Mouse (Mus musculus) stomach, embryonic 16.5 days (tissue): Measurements from ENCODE around the gene Ripor3. TPM values are rescaled to one million over a fixed set of nuclear protein-coding genes. Genes with fewer than 3 reads are reported as not detected.

ENCODE experiments used
- ATAC-seq: fragments of 200-750 bp; cut with Nextera tagmentation; 2 replicates; pipeline ENCODE4 v1.8.0; 2017; ENCODE audit warnings: moderate number of reproducible peaks, moderate TSS enrichment; ENCODE audit not compliant: insufficient read depth, low FRiP score
- H3K27ac ChIP-seq: fragments of 300-500 bp; sonication (generic); 2 replicates; pipeline ENCODE4 v1.5.1; 2014; ENCODE audit warnings: low read length
- H3K27me3 ChIP-seq: fragments of 300-500 bp; sonication (generic); 2 replicates; pipeline ENCODE4 v1.6.1; 2014; ENCODE audit warnings: low read length, control low read depth, mixed read lengths; ENCODE audit not compliant: control insufficient read depth, insufficient read depth
- H3K36me3 ChIP-seq: fragments of 300-500 bp; sonication (generic); 2 replicates; pipeline ENCODE4 v1.6.1; 2014; ENCODE audit warnings: low read length; ENCODE audit not compliant: control insufficient read depth, insufficient read depth
- H3K4me1 ChIP-seq: fragments of 300-500 bp; sonication (generic); 2 replicates; pipeline ENCODE4 v1.6.1; 2014; ENCODE audit warnings: low read length, control low read depth, mixed read lengths; ENCODE audit not compliant: control insufficient read depth, insufficient read depth
- H3K4me2 ChIP-seq: fragments of 300-500 bp; sonication (generic); 2 replicates; pipeline ENCODE4 v1.6.1; 2014; ENCODE audit warnings: low read depth, low read length, mixed read lengths
- H3K4me3 ChIP-seq: fragments of 300-500 bp; sonication (generic); replicated peaks from 2 replicates; pipeline ENCODE4 v1.5.1; 2014; ENCODE audit warnings: mild to moderate bottlenecking, low read length
- H3K9ac ChIP-seq: fragments of 300-500 bp; sonication (generic); 2 replicates; pipeline ENCODE4 v1.6.1; 2014; ENCODE audit warnings: low read length
- H3K9me3 ChIP-seq: fragments of 300-500 bp; sonication (generic); replicated peaks from 2 replicates; pipeline ENCODE4 v1.6.1; 2016; ENCODE audit warnings: low read length, control low read depth; ENCODE audit not compliant: control insufficient read depth
- WGBS: fragments of 180-500 bp; shearing (Covaris S2); extraction: QIAGEN DNeasy Blood & Tissue Kit; methylation state at CpG from one replicate; pipeline ENCODE4 v1.1.7; 2014; 5-methylcytosine and 5-hydroxymethylcytosine counted together
- polyA plus RNA-seq: library from polyadenylated mRNA; unstranded; fragments of >200 nt; fragmentation: Nextera tagmentation; extraction: Ambion mirVana; gene quantifications from 2 replicates; pipeline ENCODE4 v1.2.1, GENCODE M21; 2015

Gene Ripor3
- polyA plus RNA-seq, 1 experiment from 2014 or later = 3.5 TPM

DNA sequence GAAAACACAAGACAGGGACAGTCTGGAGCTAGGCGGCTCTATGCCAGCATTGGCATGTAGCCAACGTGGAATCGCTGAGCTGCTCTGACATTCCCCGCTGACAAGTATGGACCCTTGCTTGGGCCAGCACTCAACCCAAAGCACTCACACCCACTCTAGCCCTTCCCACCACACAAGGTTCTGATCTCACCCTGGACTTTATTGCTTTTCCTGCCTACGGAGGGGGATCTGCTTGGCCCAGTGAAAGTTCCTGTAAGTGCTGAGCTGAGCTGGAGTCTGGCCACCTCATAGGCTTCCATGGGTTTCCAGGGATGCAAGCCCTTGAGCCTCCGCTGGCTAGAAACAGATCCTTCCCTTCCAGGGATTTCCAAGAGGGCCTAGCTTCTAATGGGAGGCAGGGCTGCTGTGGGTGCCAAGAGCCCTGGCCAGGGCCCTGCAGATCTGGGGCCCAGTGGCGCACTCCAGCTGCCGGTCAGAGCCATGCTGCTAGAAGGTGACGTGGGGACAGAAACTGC lies 8.8 kb upstream of the Ripor3 start:
- peak; percentile 68; the same call in 1 of the 2 replicates for ATAC-seq

DNA sequence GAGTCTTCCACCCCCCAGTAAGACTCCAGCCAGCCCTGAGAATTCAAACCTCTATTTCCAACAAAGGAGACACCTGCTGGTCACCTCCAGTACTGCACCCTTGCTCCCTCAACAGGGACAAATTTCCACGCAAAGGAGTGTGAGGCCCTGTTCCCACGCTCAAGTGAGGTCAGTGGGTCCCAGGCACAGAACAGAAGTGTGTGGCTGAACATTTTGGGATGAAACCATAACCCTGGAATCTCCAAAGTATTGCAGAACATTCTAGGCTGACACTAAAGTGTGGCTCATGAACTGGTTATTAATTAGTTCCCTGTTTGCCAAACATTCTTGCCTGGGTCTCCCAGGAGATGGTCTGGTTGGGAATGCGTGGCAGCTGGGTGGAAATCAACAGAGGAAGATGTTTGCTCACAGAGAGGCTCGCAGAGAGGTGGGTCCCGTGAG lies 6.6 kb upstream of the Ripor3 start:
- ATAC-seq = no peak
- 18% methylated on average over 5 of the region's 5 CpGs for WGBS
- Histone ChIP-seq H3K4me3 (no peak overlapping the region), H3K4me1 (peaks cover 38% of the 10 kb centered on the region), H3K27ac (peak overlapping the region; percentile 87), H3K36me3 (no peaks in the 10 kb centered on the region), H3K9ac (no peak overlapping the region), H3K9me3 (no peaks in the 10 kb centered on the region), H3K27me3 (no peaks in the 10 kb centered on the region), H3K4me2 (no peak overlapping the region)

More for the DNA sequence above, 8.8 kb upstream of the Ripor3 start:
- H3K4me1 ChIP-seq = peaks cover 39% of the 10 kb centered on the region
- no peak overlapping the region for H3K4me3 ChIP-seq
- H3K27me3 ChIP-seq = no peaks in the 10 kb centered on the region
- no peak overlapping the region; the same call in 1 of the 2 replicates for H3K9ac ChIP-seq
- H3K27ac ChIP-seq = peak overlapping the region; percentile 87
- 0 out of 2 replicates have a peak overlapping the region, but pooled peaks have one; percentile 8 for H3K4me2 ChIP-seq
- H3K36me3 ChIP-seq = no peaks in the 10 kb centered on the region
- H3K9me3 ChIP-seq = no peaks in the 10 kb centered on the region
- 54% methylated on average over 9 of the region's 9 CpGs for WGBS

DNA sequence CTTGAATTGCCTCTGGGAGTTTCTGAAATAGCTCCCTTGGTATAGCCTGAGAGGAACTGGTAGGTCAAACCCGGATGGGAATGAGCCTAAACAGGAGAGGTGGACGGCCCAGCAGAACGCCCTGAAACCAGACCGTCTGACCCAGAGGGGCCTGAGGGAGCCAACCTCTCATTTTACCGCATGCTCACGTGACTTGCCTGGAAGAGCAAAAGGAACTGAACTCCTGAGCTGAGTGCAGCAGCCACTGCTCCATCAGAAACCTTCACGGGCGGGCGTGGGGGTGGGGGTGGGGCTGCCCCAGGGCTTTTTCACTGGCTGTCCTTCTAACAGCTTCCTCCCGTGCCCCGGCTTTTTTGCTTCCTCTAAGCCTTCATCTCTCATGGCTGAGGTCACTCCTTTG lies 475 bp upstream of the Ripor3 start:
- 31% methylated on average over 11 of the region's 11 CpGs for WGBS
- no peak overlapping the region; the same call in 1 of the 2 replicates for H3K27ac ChIP-seq

DNA sequence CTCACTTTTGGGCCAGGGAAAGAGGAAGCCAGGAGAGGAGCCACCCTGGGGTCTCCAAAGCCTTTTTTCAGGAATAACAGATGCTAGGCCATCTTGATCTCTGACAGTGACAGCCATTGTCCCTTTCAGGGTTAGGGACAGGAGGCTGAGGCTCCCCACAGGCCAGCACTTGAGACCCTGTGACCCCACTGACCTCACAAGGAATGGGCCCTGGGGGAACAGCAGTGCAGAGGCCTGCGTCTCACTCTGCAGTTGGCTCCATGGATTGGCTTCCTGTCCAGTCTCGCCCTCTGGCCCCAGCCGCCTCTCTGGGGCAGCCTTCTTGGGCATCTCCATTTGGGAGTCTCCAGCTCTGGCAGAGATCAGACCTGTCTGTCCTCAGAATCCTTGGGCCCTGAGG lies 2.3 kb downstream of the Ripor3 start:
- Histone ChIP-seq H3K9ac (no peak overlapping the region), H3K27me3 (no peaks in the 10 kb centered on the region), H3K36me3 (0 out of 2 replicates have a peak, but pooled peaks cover 2% of the 10 kb centered on the region), H3K9me3 (no peaks in the 10 kb centered on the region), H3K4me3 (no peak overlapping the region), H3K4me2 (no peak overlapping the region), H3K4me1 (peaks cover 32% of the 10 kb centered on the region), H3K27ac (no peak overlapping the region)
- WGBS = 81% methylated on average over 3 of the region's 3 CpGs
- ATAC-seq = no peak

More for the DNA sequence above, 475 bp upstream of the Ripor3 start:
- no peaks in the 10 kb centered on the region for H3K27me3 ChIP-seq
- peak overlapping the region; percentile 36; the same call in 1 of the 2 replicates for H3K9ac ChIP-seq
- H3K36me3 ChIP-seq = no peaks in the 10 kb centered on the region
- H3K4me3 ChIP-seq = no peak overlapping the region
- no peaks in the 10 kb centered on the region for H3K9me3 ChIP-seq
- no peak overlapping the region for H3K4me2 ChIP-seq
- no peak for ATAC-seq
- H3K4me1 ChIP-seq = peaks cover 21% of the 10 kb centered on the region

DNA sequence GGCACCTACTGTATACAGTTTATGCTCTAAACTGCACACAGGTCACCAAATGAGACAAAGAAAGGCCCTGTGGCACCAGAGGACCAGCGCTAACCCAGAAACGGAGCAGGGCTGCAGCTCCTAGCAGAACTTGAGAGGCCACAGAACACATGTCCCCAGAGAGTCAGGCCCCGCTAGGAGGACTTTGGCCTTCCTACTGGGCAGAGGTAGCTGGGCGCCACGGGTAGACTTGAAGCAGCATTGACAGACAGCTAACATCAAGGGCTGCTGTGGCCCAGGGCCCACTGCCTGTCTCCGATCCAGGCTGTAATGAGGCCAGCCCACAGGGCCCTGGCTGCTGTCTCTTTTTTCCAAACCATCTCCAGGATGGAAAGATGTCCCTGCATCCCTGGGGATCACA lies 3.9 kb downstream of the Ripor3 start:
- no peak overlapping the region for H3K4me3 ChIP-seq
- H3K9ac ChIP-seq = no peak overlapping the region
- no peak overlapping the region for H3K27ac ChIP-seq
- H3K4me1 ChIP-seq = peaks cover 32% of the 10 kb centered on the region
- H3K4me2 ChIP-seq = no peak overlapping the region
- 0 out of 2 replicates have a peak, but pooled peaks cover 2% of the 10 kb centered on the region for H3K36me3 ChIP-seq
- ATAC-seq = no peak
- WGBS = 80% methylated on average over 6 of the region's 6 CpGs
- no peaks in the 10 kb centered on the region for H3K27me3 ChIP-seq
- no peaks in the 10 kb centered on the region for H3K9me3 ChIP-seq

DNA sequence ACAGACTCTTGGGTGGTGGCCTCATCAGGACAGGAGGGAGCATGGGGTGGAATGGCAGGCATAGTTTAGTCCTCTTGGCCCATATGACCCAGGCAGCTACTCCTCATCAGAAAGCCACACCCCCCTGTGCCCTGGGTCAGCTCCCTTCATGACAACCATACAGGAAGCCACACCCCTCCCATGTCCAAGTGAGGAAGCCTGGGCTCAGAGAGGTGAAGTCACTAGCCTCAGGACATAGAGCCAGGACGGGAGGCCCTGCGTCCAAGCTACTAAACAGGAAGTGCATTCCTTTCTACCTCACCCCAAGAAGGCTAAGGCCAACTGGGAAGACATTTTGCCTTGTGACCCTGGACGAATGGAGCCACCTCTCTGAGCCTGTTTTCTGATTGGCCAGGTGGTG lies 4.8 kb downstream of the Ripor3 start:
- 0 out of 2 replicates have a peak, but pooled peaks cover 2% of the 10 kb centered on the region for H3K36me3 ChIP-seq
- H3K27me3 ChIP-seq = no peaks in the 10 kb centered on the region
- H3K4me3 ChIP-seq = no peak overlapping the region
- peaks cover 25% of the 10 kb centered on the region for H3K4me1 ChIP-seq
- ATAC-seq = no peak
- 0 out of 2 replicates have a peak, but pooled peaks cover 1% of the 10 kb centered on the region for H3K9me3 ChIP-seq
- H3K4me2 ChIP-seq = no peak overlapping the region
- no peak overlapping the region for H3K9ac ChIP-seq
- 41% methylated on average over 3 of the region's 3 CpGs for WGBS
- H3K27ac ChIP-seq = peak overlapping the region; percentile 46; the same call in 1 of the 2 replicates

DNA sequence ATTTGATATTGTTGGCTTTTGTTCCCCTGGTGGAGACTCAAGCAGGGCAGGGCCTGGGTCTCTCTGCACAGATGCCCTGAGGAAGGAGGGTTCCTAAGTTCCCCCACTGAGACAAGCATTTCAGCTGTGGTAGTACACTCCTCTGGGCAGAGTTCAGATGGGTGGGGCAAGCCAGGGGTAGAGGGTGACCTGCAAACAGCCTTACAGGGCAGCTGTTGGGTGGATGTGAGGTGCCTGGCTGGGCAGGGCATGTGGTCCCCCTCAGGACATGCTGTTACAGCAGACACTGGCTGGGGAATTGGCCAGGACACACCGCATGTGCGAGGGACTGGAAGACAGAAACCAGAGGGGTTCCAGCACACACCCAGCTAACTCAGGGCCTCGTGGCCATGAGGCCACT lies 5.4 kb downstream of the Ripor3 start:
- WGBS = 78% methylated on average over 3 of the region's 3 CpGs
- H3K27me3 ChIP-seq = no peaks in the 10 kb centered on the region
- H3K36me3 ChIP-seq = 0 out of 2 replicates have a peak, but pooled peaks cover 2% of the 10 kb centered on the region
- no peak overlapping the region for H3K9ac ChIP-seq
- no peak overlapping the region for H3K4me3 ChIP-seq
- 0 out of 2 replicates have a peak, but pooled peaks cover 5% of the 10 kb centered on the region for H3K9me3 ChIP-seq
- no peak overlapping the region for H3K4me2 ChIP-seq
- ATAC-seq = no peak
- H3K27ac ChIP-seq = peak overlapping the region; percentile 46; the same call in 1 of the 2 replicates
- peaks cover 19% of the 10 kb centered on the region for H3K4me1 ChIP-seq

DNA sequence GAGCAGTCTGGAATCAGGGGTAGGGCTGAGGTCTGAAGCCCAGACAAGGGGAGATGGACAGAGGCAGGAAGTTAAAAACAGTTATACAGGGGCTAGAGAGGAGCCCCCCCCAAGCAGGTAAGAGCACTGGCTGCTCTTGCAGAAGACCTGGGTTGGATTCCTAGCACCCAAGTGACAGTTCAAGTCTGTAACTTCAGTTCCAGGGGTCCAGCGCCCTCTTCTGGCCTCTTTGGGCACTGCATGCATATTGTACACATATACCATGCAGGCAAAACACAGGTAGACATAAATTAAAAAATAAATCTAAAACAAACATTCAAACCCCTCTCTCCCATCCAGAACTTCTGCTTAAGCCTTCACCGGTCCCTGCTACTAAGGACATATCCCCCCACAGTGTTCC lies 6.0 kb downstream of the Ripor3 start:
- Histone ChIP-seq H3K4me3 (no peak overlapping the region), H3K27ac (no peak overlapping the region), H3K9ac (no peak overlapping the region), H3K27me3 (no peaks in the 10 kb centered on the region), H3K9me3 (0 out of 2 replicates have a peak, but pooled peaks cover 5% of the 10 kb centered on the region), H3K36me3 (0 out of 2 replicates have a peak, but pooled peaks cover 2% of the 10 kb centered on the region), H3K4me2 (no peak overlapping the region), H3K4me1 (peaks cover 15% of the 10 kb centered on the region)
- ATAC-seq = no peak
- 62% methylated on average over 2 of the region's 2 CpGs for WGBS

DNA sequence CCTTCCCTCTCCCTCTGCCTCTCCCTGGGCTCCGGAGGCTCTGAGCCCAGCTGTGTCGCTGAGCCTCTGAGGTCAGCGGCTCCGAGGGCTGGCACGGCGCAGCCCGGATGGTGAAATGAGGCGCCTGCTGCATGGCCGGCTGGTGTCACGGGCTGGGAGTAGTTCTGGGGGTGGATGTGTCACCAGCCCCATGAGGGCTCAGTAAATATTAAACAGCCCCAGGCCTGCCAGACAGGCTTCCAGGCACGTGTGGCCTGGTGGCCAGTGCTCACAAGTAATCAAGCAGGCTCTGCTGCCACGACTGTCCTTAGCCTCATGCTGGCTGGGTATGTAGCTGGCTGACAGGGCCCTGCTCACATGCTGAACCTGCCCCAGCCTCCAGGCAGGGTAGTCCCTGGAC lies 7.0 kb downstream of the Ripor3 start:
- no peaks in the 10 kb centered on the region for H3K27me3 ChIP-seq
- no peak overlapping the region; the same call in 1 of the 2 replicates for H3K27ac ChIP-seq
- ATAC-seq = peak; percentile 48
- peak overlapping the region; percentile 43 for H3K9ac ChIP-seq
- WGBS = 50% methylated on average over 12 of the region's 12 CpGs
- no peak overlapping the region for H3K4me2 ChIP-seq
- 0 out of 2 replicates have a peak, but pooled peaks cover 5% of the 10 kb centered on the region for H3K9me3 ChIP-seq
- 0 out of 2 replicates have a peak, but pooled peaks cover 2% of the 10 kb centered on the region for H3K36me3 ChIP-seq
- peaks cover 15% of the 10 kb centered on the region for H3K4me1 ChIP-seq
- H3K4me3 ChIP-seq = no peak overlapping the region
